Mouse (Mus musculus): Measurements from ENCODE around the gene Ldhal6b.

GRCm38 (mm10) chr17:5419056-5419455 lies 489 bp upstream of the Ldhal6b start:
- TF ChIP-seq FLI1 (IDR thresholded peaks at IDR 0.05; ENCODE audit: low read length) = no peak
- TF ChIP-seq GATA1 (IDR thresholded peaks at IDR 0.05; ENCODE audit: borderline replicate concordance, low read length) = no peak

All from megakaryocyte, embryonic 14.5 days (primary cell).